Mouse (Mus musculus): ENCODE measurements at regions not wholly inside any gene's neighbourhood (a gene's known extent, or its start where the extent isn't known, plus 50 kb on each side); places are given as distances from the start of the nearest gene placed in this dataset.
A peak's percentile ranks its signal among the peaks of the same experiment; 100 is the strongest.

DNA sequence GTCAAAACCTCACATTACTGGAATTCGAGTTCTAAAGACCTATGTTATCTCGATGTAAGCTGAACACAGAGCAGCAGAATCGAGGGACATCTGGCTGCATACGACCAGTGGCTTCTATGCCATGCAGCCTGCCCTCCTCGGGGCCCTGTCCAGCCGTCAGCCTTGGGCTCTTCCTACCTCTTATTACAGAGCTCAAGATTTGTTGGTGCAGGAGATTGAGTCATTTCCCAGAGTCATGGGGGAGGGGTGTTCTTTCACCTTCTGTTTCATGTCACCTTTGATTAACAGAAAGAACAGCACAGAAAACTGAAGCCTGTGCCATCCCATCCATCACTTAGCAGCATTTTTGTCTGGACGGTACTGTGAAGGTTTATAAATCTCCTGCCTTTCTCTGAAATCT lies 52.1 kb downstream of the Sst start:
- DNase-seq (ENCODE audit: low spot score in 2 of 2), result no peak

DNA sequence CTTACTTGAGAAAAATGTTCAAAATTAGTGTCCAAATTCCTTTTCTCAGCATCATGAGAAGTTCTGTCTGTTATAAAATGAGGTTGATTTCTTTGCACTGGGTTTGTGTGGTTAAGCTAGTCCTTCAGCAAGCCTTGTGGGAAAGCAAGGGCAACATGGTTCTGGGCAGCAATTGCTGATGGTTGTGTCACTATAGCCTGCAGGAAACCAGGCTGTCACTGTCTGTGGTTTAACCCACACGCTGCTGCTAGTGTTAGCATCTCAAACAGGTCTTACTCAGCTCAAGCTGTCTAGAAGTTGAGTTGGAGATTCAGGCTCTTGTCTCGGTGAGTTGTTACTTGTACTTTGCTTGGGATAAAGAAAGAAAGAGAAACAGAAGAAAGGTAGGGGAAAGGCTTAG lies 52.6 kb downstream of the Sst start:
- DNase-seq (ENCODE audit: low spot score in 2 of 2), result no peak

DNA sequence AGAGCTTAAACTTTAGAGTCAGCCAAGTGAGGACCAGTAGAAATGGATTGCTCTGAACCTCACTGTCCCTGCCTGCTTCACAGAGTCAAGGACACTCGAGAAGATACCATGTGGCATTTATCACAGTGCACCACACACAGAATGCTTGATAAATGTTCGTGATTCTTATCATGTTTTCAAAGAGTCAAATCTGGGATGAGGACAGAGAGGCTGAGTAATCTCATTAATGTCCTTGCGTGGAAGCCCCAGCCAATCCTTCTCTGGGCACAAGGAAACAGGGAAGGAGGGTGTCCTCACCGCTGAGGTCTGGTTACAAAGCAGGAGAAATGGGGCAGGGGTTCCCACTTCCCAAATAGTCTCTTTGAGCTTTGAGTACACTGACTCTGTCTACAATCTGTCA lies 55.8 kb downstream of the Sst start:
- no peak for DNase-seq (ENCODE audit: low spot score in 2 of 2)

DNA sequence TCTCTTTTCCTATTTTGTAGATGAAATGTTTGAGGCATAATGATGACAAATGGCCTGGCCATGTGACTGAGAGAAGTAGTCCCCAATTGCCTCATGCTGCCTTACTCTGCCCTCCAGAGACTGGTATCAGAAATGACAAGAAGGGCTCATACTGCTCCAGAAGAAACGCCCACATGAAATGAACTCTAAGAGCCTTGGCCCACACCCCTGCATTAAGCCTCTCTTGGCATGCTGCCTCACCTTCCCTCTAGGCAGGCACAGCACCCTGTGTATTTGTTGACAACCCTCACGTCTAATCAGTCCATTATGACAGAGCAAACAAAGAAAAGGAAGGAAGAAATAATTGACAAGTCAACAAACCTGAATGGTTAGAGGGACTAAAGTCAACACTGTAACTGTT lies 57.2 kb downstream of the Sst start:
- DNase-seq (ENCODE audit: low spot score in 2 of 2), result no peak

DNA sequence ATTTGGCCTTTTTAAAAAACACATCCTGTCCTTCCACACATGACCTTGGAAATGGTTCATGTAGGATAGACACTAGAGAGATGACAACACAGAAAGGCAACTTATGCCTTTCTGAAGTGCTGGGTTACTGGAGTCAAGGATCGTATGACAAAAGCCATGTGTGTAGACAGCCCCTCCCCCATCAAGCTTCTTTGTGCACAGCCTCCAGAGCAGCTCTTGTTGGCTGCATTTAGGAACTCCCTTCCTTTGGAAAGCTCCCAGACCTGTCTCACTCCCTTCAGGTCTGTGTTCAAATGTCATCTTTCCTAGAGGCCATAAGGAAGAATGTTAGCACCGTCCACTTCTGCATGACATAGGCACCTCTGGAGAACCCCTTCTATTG lies 57.7 kb downstream of the Sst start:
- DNase-seq (ENCODE audit: low spot score in 2 of 2), result no peak

DNA sequence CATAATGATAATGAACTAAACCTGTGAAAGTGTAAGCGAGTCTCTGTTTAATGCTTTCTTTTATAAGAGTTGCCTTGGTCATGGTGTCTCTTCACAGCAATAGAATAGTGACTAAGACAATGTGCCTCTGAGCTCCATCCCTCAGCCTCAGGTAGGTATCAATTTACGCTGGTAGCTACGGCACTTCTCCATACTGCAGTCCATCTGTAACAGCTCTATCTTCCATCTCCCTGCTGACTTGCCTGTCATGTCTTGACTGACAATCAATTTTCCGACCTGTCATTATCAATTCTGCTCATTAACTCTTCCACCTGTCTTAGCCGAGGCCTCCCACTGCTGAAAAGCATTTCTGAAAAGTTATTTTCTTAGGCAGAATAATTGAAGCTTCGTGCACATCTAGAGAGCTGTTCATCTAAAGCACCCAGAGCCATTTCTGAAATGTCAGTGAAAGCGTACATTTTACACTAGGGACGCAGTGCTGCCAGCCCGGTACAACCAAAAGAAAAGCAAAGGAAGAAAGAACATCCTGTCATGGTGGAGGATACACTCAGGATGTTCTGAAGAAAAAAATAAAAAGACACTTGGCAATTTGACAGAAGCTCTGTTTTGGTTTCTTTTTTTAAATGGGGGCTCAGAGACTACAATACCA lies 58.2 kb downstream of the Sst start:
- no peak for DNase-seq (ENCODE audit: low spot score in 2 of 2)

DNA sequence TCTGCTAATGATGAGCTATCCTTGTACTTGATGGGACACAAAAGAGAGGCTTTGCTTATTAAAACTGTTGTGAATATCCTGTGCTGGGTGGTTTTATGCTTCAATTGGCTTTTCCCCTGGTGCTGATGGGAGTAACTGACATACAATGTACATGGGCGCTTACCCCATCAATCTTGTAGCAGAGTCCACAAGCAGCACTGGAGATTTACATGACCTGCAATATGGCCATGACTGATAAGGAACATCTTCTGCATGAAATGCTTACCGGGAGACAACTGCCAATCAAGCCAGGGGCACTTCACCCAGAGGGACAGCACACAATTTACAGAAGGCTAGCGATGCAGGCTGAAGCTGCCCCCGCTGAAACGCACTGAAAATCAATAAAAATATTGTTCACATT lies 65.1 kb downstream of the Sst start:
- no peak for DNase-seq (ENCODE audit: low spot score in 2 of 2)

DNA sequence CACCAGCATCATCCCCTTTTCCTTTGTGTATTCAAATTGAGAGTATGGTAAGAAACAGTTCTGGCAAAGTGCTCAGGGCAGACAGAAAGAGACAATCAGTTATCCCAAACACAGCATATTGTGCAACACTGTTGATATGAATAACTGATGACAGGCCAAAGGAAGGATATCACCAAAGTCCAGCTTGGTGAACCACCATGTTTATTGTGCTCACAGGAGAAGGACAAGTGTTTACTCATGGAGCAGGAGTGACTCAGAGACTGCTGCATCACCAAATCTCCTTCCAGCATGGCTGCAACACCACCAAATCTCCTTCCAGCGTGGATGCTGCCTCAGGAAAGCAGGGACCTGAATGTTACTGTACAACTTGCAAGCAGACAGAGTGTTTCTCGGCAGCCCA lies 105.5 kb downstream of the Sst start:
- no peak for DNase-seq (ENCODE audit: low spot score in 2 of 2)

DNA sequence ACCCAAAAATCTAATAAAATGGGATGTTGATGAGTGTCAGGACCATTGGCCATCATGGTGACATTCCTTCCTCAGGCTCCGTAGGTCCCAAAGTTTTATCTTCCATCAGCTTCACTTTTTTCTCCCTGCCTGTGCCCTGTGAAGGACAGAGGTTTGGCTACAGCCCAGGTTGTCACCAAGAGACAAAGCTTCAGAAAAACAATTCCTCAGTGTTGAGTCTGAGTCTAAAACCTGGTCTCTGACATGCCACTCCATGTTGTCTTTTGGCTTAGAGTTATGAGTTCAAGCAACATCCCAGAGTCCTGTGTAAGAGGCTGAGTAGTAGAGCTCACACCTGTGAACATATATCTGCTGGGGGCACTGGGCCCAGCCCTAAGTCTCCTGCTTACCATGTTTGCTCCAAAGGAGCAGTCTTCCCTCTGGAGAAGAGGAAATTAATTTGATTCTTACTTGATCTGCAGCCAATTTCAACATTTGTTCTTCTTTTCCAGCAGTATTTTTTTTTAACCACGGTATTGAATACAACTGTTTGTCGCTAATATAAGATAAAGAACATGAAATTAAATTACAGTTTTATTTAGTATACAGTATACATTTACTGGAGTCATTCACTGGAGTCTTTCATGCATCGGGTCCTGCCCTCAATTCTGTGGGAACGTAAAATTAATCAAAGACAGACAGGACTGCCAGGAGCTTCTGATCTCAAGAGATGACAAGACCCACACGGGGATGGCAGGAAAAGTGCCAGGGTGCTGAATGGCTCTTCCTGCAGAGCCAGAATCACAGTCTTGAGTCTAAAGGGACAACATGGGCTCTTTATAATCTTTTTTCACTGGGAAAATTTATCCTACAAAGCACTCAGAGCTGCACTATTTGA lies 106.5 kb downstream of the Sst start:
- DNase-seq (ENCODE audit: low spot score in 2 of 2), result no peak

DNA sequence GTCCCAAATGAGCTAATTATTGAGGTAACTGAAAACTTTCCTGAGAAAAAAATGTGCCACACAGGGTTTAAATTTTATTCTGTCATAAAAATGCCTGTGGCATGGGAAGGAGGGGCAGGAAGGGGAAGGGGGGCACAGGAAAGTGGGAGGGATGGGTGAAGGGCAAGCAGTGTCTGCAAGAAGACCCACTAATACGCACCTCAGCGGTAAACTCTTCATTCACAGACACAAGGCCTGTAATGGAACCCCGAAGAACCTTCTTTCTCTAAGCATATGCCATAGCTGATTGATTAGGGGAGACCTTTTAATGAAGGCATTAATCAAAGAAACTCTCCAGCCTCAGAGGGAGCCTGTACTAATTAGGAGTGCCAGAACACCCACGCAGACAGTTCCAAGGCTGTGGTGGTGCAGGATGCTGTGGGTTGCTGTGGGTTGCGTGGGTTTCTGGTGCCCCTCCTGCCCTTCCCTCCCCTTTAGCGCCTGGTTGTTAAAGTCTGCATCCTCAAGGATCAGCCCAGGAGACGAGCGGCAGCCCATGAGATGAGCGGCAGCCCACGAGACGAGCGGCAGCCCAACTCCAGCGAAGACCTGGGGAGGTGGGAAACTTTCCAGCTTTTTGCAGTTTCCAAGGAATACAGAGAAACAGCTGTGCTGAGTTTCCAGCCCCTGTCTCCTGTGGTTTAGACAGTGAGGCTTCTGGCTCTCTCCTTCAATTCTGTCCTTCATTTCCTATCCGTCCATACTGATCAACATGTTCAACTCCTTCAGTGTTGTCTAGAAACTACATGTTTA lies 110.1 kb downstream of the Sst start:
- no peak for DNase-seq (ENCODE audit: low spot score in 2 of 2)

DNA sequence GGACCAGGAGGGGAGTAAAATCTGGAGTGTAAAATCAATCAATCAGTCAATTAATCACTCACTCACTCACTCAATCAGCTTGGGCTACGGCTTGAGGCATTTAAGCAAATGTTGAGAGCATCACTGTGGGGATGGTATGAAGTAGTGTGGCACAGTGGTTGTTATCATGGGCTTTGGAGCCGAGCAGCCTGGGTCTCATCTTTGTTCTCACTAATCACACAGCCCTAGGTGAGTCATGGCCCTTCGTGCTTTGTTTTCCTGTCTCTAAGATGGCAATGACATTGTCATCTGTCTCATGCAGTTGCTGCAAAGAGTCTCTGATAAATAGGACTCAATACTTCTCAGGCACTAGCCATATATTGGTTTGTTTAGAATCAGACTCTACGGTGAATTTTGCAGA lies 112.9 kb downstream of the Sst start:
- no peak for DNase-seq (ENCODE audit: low spot score in 2 of 2)

DNA sequence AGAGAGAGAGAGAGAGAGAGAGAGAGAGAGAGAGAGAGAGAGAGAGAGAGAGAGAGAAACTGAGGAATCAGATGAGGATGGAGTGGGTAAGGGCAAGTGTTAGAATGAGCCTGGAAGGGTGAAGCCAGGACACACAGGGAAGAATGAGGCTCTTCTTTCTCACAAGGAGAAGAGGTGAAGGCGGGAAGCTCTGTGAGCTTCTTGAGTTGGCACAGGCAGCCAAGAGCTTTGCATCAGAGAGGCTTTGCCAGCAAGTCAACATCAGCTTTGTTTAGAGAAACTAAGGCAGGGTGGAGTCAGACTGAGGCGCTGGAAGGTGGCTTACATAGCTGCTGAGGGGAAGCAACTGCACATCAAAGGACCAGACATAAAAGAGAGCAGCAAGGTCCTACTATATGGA lies 113.7 kb downstream of the Sst start:
- no peak for DNase-seq (ENCODE audit: low spot score in 2 of 2)

DNA sequence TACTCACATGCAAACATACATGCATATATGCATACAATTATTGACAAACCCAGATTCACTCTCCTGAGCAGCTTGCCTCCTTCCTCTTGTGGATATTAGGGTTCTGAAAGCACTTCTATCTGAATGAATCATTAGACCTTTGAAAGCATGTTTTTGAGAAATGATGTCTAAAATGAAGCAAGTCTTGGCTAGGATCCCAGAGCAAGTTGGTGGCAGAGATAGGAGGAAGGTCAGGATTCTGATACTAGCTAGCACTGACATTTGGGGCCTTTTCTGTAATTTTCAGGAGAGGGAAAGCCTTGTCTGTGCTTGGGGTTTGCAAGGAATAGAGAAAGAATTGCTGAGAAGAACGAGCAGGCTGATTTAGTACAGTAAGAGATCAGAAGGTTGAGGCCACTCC lies 114.3 kb downstream of the Sst start:
- DNase-seq (ENCODE audit: low spot score in 2 of 2), result no peak

DNA sequence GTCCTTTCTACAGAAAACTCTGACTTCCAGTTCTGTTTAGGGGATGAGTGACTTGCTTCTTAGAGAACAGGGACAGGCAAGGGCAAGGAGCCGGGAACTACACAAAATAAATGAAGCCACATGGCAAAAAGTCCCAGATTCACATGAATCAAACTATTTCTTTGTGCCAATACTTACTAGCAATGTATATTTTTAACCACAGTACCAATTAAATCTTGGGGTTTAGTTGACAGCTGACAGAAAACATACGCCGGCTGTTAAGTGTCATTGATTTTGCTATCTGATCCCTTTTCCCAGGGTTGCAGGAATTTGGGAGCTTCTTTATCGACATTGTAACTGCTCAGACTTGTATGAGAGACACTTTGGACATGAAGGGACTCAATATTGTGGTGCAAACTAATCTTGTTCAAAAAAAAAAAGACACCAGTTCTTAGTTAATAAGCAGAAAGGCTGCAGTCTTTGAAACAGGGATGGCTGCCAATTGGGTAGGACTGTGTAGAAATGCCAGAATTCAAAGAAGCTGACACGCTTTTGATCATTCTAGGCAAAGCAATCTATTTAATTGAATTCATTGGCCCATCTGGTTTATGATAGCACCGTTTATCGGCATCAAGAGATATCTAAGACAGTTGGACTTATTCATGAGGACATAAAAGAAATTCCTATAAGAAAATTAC lies 132.5 kb downstream of the Sst start:
- no peak for DNase-seq (ENCODE audit: low spot score in 2 of 2)

DNA sequence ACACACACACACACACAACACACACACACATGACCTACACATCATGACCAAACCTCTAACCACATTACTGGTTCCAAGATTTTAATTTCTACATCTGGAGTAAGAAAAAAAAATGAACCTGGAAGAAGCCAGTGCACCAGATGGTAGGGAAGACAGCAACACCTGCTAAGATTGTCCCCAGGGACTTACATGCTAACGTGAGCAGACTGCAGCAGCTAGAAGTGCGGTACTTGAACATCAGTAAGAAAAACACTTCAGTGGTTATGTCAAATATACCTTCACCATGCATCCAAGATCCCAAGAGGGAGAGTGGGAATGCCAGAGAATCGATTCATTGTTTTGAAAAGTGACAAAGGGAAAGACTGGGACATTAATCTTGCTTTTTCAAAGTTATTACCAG lies 153.7 kb downstream of the Sst start:
- no peak for DNase-seq (ENCODE audit: low spot score in 2 of 2)

DNA sequence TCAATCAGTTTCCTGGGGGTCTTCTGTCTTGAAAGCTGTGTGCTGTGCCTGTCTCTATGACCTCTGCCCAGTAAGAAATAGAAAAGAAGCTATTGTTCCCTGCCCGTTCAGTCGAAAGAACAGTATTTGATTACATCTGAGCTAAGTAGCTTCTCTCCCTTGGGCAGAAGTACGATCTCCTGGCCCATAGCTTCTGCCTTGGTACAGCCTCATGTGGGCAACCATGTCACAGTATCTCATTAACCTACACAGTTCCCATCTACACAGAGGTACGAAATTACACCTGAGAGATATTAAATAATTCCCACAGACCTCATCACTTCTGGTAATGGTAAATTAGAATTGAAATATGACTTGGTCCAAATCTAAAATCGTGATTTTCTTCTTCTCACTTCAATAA lies 155.0 kb downstream of the Sst start:
- DNase-seq (ENCODE audit: low spot score in 2 of 2), result no peak

DNA sequence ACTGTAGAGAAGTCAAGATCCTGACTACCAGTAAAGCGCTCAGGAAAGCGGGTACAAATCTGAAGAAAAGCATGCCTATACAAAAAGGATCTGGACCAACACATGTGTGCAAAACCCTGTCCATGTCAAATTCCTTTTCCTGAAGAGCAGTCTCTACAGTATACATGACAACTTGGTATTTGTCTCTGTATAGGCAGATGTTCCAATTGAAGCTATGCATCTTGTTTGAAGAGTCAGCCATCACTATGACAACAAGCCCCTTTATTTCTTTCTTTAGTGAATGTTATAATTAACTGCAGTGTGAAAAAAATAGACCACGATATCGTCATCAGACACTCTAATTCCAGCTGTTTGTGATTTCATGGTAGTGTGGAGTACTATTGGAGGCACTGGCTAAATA lies 164.2 kb downstream of the Sst start:
- DNase-seq (ENCODE audit: low spot score in 2 of 2), result no peak

DNA sequence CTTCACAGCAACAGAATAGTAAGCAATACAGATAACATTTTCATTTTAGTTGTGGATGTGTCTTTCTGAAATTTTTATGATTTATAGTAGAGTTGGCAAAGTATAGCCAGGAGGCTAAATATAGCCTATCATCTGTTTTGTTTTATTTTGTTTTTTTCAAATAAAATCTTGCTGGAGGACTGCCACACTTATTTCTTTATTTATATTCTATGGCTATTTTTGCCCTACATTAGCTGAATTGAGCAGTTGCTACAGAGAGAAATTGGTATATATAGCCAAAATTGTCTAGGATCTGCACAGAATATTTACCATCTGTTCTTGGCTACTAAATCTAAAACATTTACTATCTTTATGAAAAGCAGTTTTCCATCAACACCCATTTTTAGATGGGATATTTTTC lies 169.0 kb downstream of the Sst start:
- no peak for DNase-seq (ENCODE audit: low spot score in 2 of 2)

DNA sequence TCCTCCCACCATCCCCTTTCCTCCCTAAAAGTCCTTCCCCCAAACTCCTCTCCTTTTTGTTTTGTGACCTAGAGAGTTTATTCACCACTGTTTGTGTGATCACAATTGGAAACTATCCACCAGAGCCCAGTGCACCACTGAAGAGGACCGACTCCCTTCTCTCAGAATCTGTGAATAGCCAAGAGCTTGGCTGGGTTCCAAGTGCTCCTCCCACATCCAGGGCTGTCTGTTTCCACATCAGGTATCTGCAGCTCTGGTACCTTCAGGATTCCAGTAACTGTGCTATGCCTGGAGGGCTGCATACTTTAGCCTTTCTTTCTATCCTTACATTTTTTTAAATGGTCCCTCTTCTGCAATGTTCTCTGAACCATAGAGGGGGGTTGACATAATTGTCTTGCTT lies 180.5 kb upstream of the Masp1 start:
- peak in 1 of 2 experiments; percentile 1 for DNase-seq (ENCODE audit: low spot score in 2 of 2)

DNA sequence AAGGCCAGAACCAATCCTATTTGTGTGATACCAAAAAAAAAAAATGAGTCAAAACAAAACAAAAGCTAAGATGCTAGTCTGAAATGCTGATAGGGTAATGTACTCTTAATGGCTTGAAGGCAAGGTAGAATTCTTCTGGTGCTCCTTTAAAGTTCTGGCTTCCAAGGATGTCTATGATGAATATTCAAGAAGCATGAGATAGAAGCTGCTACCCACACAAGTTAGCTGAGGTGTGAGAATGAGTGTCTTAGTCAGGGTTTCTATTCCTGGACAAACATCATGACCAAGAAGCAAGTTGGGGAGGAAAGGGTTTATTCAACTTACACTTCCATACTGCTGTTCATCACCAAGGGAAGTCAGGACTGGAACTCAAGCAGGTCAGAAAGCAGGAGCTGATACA lies 173.6 kb upstream of the Masp1 start:
- DNase-seq (ENCODE audit: low spot score in 2 of 2), result peak in 1 of 2 experiments; percentile 33

DNA sequence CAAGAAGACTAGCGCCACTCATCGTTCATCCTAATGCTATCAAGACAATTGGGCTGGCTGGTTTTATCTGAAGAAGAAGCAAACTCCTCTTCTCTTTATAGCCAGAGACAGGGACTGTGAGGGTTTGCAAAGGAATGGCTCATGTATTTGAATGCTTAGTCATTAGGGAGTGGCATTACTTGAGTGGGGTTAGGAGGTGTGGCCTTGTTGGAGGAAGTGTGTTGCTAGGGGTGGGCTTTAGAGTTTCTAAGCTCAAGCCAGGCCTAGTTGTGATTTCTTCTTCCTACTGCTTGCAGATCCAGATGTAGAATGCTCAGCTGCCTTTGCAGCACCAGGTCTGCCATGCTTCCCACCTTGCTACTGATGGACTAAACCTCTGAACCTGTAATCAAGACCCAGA lies 169.4 kb upstream of the Masp1 start:
- no peak for DNase-seq (ENCODE audit: low spot score in 2 of 2)

DNA sequence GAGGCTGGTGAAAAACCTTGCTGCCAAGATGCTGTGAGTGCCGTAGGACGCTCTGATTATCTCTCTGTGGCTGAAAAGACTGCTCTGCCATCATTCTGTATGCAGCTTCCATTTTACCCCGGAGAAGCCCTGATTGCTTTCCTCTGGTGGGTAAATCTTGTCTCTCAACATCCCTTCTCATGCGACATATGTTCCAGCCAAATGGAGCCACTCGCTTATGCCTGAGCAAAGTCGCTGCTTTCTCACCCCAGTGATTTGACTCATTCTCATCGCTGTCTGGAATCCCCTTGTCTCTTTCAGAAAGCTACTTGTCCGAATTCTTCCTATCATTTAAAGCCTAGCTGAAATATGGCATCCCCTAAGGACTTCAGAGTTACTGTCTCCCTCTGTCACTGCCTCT lies 166.2 kb upstream of the Masp1 start:
- DNase-seq (ENCODE audit: low spot score in 2 of 2), result peak; percentile 13 to 52
